In genomic region chr6:112912552-112912951, GRCm38 (mm10) we compare ENCODE assay signal across 16 mouse cellular contexts.
"Had no signal": no experiment of that assay in that cellular context is flagged by ENCODE, and none has a peak within 500 bp of the region (broad histone marks: within the 10 kb centered on the region; RNA-seq: fewer than 3 reads in every experiment).

No protein-coding gene starts in this region.

- H3K27ac ChIP-seq: neural tube, embryonic 13.5 days; neural tube, embryonic 15.5 days; stomach, embryonic 15.5 days; stomach, postnatal 0 days had no signal

- H3K9me3 ChIP-seq: neural tube, embryonic 13.5 days; neural tube, embryonic 15.5 days; stomach, embryonic 15.5 days had no signal

- DNase-seq: retina, postnatal 1 day; right cerebral cortex, adult 18-20 months; right cerebral cortex, postnatal 14 days; right cerebral cortex, postnatal 25 days; right cerebral cortex, postnatal 4 days; spleen, adult 18-20 months; thymus, adult 18-20 months; thymus, adult 2 months; thymus, postnatal 14 days; thymus, postnatal 25 days; thymus, postnatal 36 days; thymus, postnatal 4 days had no signal

- H3K27me3 ChIP-seq: neural tube, embryonic 13.5 days; neural tube, embryonic 15.5 days; stomach, embryonic 15.5 days had no signal

- H3K4me3 ChIP-seq: neural tube, embryonic 13.5 days; neural tube, embryonic 15.5 days; stomach, embryonic 15.5 days had no signal

- H3K4me1 ChIP-seq: stomach, embryonic 15.5 days had no signal

- H3K36me3 ChIP-seq: neural tube, embryonic 15.5 days; stomach, embryonic 15.5 days had no signal

- H3K4me2 ChIP-seq: neural tube, embryonic 13.5 days; neural tube, embryonic 15.5 days; stomach, embryonic 15.5 days had no signal

- H3K9ac ChIP-seq: neural tube, embryonic 13.5 days; neural tube, embryonic 15.5 days; stomach, embryonic 15.5 days had no signal
